Mouse (Mus musculus): ENCODE data around the gene Sema3a.

DNA sequence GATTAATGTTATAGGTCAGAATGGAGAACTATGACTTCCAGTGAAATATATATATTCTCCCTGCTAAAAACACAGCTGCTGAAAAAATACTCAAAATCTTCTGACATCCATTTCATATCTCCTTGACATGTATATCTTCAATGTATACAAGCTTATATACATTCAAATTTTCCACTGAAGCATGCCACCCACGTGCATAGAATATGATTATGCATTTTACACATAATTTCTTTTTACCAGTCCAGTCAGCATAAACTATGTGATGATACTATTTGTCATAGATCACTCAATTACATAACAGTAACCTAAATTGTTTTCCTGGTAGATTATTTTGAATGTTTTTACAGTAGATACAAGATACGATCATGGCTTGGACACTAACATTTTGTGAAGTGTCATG is 306.6 kb downstream of the Sema3a start:
- TF ChIP-seq CTCF (conservative IDR thresholded peaks at IDR 0.05; ENCODE audit: low read length) (no peak), POU5F1 (IDR thresholded peaks at IDR 0.05; ENCODE audit: borderline replicate concordance, low read length) (no peak)

Measured in E14TG2a.4 (cell line).